Mouse (Mus musculus) MN1 (cell line): ENCODE measurements around the gene Sh3bp5.
"Not testable (repeated sequence)": the region's sequence is repeated elsewhere in the genome, so short reads cannot be mapped to it uniquely, and the experiment has no call there.

Source experiments
- DNase-seq: peaks from one replicate; pipeline ENCODE4 v3.0.0-alpha.2; 2016; ENCODE audit warnings: low spot score

Sh3bp5 gene

GRCm38 (mm10) chr14:31435930-31436693, at the start of gene Sh3bp5:
TSS of gene Sh3bp5 (minus strand) at chr14:31436078.
- DNase-seq, result peak; percentile 93

- DNase-seq, result no peak
Observed at GRCm38 (mm10) chr14:31482417-31482816, 46.5 kb upstream of the Sh3bp5 start.

DNA sequence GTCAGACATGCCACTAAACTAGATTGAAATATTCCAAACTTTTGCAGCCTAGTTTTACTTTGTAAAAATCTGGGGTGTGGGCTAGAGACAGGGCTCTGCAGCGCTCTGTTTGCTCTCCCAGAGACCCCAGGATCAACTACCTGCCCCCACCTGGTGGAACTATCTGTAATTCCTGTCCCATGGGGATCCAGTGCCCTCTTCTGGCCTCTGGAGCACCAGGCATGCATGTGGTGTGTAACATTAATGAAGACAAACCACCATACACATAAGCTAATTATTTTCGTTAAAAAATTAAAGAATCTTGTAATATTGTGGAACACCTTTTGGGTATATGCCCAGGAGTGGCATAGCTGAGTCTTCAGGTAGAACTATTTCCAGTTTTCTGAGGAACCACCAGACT, 37.4 kb upstream of the Sh3bp5 start:
- no peak for DNase-seq

DNA sequence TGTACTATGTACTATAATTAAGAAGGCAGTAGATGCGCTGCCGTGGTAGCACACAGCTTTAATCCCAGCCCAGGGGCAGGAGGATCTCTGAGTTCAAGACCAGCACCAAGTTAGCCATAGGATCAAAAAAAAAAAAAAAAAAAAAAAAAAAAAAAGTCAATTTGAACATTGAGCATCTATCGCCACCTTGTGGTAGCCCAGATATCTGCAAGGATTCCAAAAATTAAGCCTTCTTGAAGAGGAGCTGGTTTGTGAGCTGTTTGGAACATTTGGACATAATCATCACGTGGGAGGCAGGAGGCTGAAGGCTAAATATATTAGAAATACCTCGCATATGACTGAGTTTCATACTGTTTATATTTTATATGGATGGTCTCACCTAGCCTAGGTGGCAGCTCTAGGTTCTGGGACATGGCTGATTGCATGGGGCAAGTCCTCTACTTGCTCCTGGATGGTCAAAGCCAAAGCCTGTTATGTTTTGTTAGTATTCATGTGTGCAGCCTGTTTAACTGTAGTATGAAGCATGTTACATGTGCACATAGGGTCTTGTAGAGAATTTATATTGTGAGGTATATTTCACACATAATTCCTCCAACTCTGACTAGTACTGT, 36.7 kb upstream of the Sh3bp5 start:
- peak; percentile 83 for DNase-seq

DNA sequence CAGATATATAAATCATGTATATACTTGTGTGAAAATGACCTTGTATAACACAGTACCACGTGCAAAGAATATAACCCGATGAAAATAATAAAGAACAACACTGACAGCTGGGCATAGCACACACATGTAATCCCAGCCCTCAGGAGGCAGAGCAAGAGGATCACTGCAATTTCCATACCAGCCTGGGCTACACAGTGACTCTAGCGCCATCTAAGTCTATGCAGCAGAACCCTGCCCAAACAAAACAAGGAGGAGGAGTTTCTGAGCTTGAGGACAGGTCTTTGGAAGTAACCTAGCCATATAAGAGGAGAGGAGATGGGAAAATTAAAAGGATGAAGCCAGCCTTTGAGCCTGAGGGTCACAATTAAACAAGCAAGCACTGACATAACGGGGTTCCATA, 33.8 kb upstream of the Sh3bp5 start:
- DNase-seq, result no peak

- no peak for DNase-seq
Observed at GRCm38 (mm10) chr14:31464176-31464575, 28.3 kb upstream of the Sh3bp5 start.

DNA sequence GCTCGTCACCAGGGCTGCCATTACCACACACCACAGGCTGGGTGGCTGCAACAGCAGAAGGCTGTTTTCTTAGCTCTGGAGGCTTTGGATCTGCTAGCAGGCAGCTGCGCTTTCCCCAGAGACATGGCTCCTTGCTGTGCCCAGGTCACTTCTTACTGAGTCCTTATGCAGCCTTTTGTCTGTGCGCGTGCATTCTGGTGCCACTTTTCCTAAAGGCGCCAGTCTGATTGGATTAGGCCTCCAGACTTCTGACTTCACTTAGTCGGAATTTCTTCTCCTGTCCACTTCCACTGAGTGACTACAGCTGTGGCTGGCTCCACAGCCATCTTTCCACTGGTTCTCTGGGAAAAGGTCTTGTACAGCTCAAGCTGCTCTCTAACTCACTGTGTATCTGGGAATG, 27.0 kb upstream of the Sh3bp5 start:
- DNase-seq, result peak; percentile 29

- DNase-seq, result not testable (repeated sequence)
Observed at GRCm38 (mm10) chr14:31462226-31462625, 26.3 kb upstream of the Sh3bp5 start.

- DNase-seq, result no peak
Observed at GRCm38 (mm10) chr14:31458006-31458405, 22.1 kb upstream of the Sh3bp5 start.

DNA sequence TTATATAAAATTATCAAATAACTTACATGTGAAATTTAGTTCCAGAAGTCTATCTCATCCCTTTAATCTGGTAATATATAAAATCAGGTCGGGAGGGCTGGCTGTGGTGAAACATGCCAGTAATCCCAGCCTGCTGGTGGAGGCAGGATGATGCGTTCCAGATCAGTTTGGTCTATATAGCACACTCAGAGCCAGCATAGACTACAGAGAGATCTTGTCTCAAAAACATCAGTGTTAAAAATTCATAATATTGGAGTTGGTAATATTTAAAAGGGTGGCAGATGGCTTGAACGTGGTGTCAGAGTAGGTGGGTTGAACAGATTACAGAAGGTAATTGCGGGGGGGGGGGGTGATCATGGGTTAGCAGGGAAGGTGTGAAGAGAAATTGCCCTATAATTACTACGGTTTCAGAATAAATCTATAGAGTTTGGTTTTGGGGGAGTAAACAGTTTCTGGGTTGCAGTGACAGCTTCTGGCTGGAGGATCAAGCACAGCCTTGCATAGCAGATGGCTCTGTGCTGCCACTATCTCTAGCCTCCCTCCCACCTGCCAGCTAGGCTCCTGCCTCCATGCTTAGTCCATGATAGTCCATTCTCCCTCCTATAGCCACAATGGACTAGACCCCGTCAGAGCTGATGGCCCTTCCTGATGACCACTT, 20.3 kb upstream of the Sh3bp5 start:
- DNase-seq, result no peak

DNA sequence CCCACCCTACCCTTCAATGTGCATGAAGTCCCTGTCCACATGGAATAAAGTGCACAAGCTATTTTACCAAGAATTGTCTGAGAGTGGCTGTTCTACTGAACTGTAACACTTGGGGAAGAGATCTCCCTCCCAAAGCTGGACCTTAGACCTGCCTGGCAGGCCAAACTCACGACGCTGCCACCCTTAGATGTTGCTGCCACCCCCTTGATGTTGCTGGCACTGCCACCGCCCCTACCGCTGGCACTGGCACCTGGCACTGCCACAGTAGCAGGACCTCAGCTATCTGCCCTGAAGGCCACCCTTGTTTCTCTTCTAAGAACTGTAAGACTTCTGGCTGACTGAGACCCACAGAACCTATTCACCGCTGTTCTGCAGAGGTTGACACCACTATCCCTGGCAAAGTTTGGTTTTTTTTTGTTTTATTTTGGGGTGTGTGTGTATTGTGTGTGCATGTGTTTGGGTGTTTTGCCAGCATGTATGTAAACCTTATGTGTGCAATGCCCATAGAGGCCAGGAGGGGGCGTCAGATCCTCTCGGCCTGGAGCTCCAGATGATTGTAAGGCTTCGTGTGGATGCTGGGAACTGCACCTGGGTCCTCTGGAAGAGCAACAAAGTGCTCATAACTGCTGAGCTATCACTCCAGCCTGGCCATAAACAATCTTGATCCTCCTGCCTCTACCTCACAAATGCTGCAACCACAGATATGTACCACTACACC, 19.1 kb upstream of the Sh3bp5 start:
- DNase-seq, result no peak

DNA sequence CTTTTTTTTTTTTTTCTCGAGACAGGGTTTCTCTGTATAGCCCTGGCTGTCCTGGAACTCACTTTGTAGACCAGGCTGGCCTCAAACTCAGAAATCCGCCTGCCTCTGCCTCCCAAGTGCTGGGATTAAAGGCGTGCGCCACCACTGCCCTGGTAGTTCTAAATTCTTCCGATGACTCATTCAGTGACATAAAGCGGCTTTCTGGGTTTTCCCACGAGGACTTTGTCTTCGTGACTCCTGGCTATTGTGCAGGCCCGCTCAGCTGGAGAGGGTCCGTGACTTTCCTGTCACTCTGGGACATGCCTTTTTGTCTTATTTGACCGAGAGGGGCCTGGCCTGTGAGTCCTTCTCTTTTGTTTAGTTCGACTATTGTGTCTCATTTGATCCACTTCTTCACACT, 18.1 kb upstream of the Sh3bp5 start:
- not testable (repeated sequence) for DNase-seq

GRCm38 (mm10) chr14:31448994-31449393, 13.1 kb upstream of the Sh3bp5 start:
- DNase-seq, result no peak

DNA sequence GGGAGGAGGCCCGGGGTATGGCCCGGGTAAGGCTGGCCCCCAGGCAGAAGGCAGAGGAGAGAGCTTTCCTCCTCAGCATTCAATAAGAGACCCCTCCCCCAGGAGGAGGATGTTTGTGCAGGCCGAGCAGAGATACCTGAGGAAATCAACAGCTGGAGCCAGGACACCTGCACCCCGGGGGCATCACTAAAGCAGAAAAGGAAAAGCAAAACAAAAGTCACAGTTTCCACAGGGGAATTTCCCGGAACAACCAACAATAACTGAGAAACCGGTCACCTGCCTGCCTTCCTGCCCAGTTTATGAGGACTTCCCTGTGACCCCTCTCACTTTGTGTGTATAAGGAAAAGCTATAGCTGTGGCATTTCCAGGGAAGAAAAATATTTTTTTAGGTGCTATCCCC, 7.7 kb upstream of the Sh3bp5 start:
- DNase-seq, result no peak

DNA sequence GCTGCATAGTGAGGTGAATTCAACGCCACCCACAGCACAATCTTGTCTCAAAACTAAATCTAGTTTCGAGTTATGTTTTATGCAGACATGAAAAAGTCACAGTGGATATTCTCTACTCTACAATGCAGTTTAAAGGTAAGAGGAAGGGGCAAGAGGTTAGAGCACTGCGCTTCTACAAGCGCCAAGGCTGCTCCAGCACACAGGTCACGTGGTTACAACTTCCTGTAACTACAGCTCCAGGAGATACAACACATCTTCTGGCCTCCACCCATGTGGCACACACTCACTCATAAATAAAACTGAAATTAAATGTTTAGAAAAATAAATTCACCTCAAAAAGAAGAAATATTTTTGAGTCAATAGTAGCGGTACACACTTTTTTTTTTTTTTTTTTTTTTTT, 4.8 kb upstream of the Sh3bp5 start:
- no peak for DNase-seq

- DNase-seq, result no peak
Observed at GRCm38 (mm10) chr14:31440230-31440629, 4.4 kb upstream of the Sh3bp5 start.

GRCm38 (mm10) chr14:31439279-31439678, 3.4 kb upstream of the Sh3bp5 start:
- DNase-seq, result no peak

DNA sequence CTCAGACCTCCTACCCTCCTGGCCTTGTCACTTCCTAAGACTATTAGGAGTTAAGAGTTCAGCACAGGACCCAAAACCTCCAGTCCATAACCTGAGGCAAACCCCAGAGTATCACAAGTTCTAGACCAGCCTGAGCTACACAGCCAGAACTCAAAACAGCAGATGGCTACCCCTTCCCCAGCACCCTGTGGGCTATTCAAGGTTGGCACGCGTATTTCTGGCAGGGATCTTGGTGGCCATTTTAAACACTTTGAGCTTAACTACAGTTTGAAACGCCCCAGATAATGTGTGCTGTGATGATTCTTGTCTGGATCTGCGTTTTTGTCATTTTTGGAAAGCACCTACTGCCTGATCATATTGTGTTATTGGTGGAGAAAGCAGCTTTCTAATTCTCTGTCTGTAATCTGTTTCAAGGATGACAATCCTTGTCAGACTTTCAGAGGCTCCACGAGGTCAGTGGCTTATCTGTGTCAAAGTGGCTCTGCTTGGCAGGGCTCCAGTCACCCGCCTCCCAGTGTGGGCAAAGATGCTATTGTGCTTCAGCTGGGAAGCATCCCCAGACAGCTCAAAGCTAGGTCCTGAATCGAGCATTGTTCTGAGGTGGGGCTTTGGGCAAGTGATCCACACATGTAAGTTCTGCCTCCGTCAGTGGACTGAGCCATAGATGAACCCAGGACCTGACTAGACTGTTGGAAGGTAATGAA, 2.1 kb upstream of the Sh3bp5 start:
- DNase-seq, result peak; percentile 34

- peak; percentile 58 for DNase-seq
Observed at GRCm38 (mm10) chr14:31435018-31435915, 611 bp downstream of the Sh3bp5 start.

DNA sequence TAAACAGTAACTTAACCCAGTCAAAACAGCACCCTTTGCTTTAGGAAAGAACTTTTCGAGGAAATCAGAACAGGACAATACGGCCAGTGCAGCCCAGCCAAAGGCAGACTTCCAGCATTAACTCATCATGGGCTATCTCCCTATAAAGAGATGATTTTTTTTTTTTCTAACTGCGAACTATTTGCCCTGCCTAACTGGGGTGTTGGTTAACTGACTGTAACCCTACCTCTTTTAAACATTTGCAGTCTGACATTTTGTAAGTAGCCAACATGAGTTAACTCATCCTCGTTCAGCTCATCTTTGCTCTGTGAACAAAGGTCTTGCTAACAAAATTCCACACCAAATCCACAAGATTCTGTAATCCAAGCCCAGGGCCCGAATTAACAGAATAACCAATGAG, 1.5 kb downstream of the Sh3bp5 start:
- DNase-seq, result no peak

DNA sequence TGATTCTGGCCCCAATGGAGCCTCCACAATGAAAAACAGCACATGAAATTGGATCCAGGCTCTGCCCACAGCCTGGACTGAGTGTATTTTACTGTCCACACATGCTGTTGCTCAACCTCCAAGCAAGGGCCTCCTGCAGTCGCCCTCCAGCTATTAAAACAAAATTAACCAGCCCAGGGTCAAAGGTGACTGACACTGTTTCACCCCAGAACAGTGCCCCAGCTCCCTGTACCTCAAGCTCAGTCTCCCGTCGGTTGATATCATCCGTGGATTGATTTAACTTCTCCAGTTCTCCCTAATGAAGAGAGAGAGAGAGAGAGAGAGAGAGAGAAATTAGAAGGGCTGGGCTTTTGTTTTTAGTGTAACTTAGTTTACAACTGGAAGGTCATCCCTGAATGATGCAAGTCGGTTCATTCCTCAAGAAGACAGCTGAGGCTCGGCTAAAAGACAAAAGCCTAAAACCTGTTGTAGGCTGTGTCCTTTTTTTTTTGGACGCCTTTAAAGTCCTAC, 2.0 kb downstream of the Sh3bp5 start:
- peak; percentile 11 for DNase-seq
